Mouse (Mus musculus) liver, embryonic 14.5 days (tissue): ENCODE measurements around the gene Dmrt3. TPM values are rescaled to one million over a fixed set of nuclear protein-coding genes. Genes with fewer than 3 reads are reported as not detected.
A peak's percentile ranks its signal among the peaks of the same experiment; 100 is the strongest.

ENCODE experiments used
- ATAC-seq: fragments of 200-750 bp; cut with Nextera tagmentation; 2 replicates; pipeline ENCODE4 v1.8.0; 2017; ENCODE audit warnings: moderate number of reproducible peaks, mild to moderate bottlenecking, moderate library complexity; ENCODE audit not compliant: insufficient read depth
- DNase-seq, 3 experiments: peaks; one replicate each; pipeline ENCODE4 v3.0.0-alpha.2; 2012 to 2013; ENCODE audit warnings: low read depth in 3 of 3, low spot score in 3 of 3
- H3K27ac ChIP-seq: fragments of 300-500 bp; sonication (generic); 2 replicates; pipeline ENCODE4 v1.5.1; 2014; ENCODE audit warnings: moderate library complexity, mild to moderate bottlenecking, control low read depth, inconsistent platforms
- H3K27me3 ChIP-seq: fragments of 300-500 bp; sonication (generic); 2 replicates; pipeline ENCODE4 v1.6.1; 2014; ENCODE audit warnings: mild to moderate bottlenecking, low read length, moderate library complexity; ENCODE audit not compliant: control insufficient read depth, insufficient read depth
- H3K36me3 ChIP-seq: fragments of 300-500 bp; sonication (generic); replicated peaks from 2 replicates; pipeline ENCODE4 v1.6.1; 2014; ENCODE audit warnings: low read depth; ENCODE audit not compliant: control insufficient read depth, insufficient read depth
- H3K4me1 ChIP-seq, 2 experiments: fragments of 200-500 bp in 1 of 2; fragments of 300-500 bp in 1 of 2; sonication (generic) in 1 of 2; replicated peaks; 2 replicates each; pipeline ENCODE4 v1.6.1; 2012 to 2014; ENCODE audit warnings: antibody characterized with exemption in 1 of 2, inconsistent platforms in 1 of 2, low read length in 1 of 2; ENCODE audit not compliant: control insufficient read depth in 2 of 2, insufficient read depth in 2 of 2
- H3K4me2 ChIP-seq: fragments of 300-500 bp; sonication (generic); 2 replicates; pipeline ENCODE4 v1.6.1; 2014; ENCODE audit warnings: low read depth, mild to moderate bottlenecking, control low read depth, moderate library complexity
- H3K4me3 ChIP-seq, 2 experiments: fragments of 200-500 bp in 1 of 2; fragments of 300-500 bp in 1 of 2; sonication (generic) in 1 of 2; 2 replicates each; pipeline ENCODE4 v1.5.1; 2012 to 2014; ENCODE audit warnings: low read depth in 2 of 2, low read length in 2 of 2, mild to moderate bottlenecking in 2 of 2, control low read depth in 1 of 2, inconsistent platforms in 1 of 2, moderate library complexity in 1 of 2; ENCODE audit not compliant: insufficient read depth in 1 of 2
- H3K9ac ChIP-seq: fragments of 300-500 bp; sonication (generic); replicated peaks from 2 replicates; pipeline ENCODE4 v1.6.1; 2014; ENCODE audit warnings: mild to moderate bottlenecking, control low read depth, moderate library complexity
- H3K9me3 ChIP-seq: fragments of 300-500 bp; sonication (generic); 2 replicates; pipeline ENCODE4 v1.6.1; 2016; ENCODE audit warnings: low read length, mixed read lengths; ENCODE audit not compliant: control insufficient read depth
- CTCF ChIP-seq: IDR thresholded peaks from 2 replicates; pipeline ENCODE4 v1.5.1; 2016; ENCODE audit warnings: antibody characterized with exemption, low read depth, control low read depth
- EP300 ChIP-seq: IDR thresholded peaks from 2 replicates; pipeline ENCODE4 v1.6.1; 2016; ENCODE audit warnings: antibody characterized with exemption, low read depth
- WGBS: fragments of 180-500 bp; shearing (Covaris S2); extraction: QIAGEN DNeasy Blood & Tissue Kit; methylation state at CpG from one replicate; pipeline ENCODE4 v1.1.7; 2014; ENCODE audit not compliant: insufficient replicate concordance; 5-methylcytosine and 5-hydroxymethylcytosine counted together
- polyA plus RNA-seq, 2 experiments: library from polyadenylated mRNA; depleted of rRNA in 1 of 2; stranded (reverse) in 1 of 2; unstranded in 1 of 2; fragments of >200 nt; fragmentation: Nextera tagmentation in 1 of 2; extraction: Ambion mirVana in 1 of 2; gene quantifications; 2 replicates each; pipeline versions ENCODE4 v1.2.1 to v1.2.3; 2012 to 2014

Gene Dmrt3
- polyA plus RNA-seq, 2 experiments, result not detected

DNA sequence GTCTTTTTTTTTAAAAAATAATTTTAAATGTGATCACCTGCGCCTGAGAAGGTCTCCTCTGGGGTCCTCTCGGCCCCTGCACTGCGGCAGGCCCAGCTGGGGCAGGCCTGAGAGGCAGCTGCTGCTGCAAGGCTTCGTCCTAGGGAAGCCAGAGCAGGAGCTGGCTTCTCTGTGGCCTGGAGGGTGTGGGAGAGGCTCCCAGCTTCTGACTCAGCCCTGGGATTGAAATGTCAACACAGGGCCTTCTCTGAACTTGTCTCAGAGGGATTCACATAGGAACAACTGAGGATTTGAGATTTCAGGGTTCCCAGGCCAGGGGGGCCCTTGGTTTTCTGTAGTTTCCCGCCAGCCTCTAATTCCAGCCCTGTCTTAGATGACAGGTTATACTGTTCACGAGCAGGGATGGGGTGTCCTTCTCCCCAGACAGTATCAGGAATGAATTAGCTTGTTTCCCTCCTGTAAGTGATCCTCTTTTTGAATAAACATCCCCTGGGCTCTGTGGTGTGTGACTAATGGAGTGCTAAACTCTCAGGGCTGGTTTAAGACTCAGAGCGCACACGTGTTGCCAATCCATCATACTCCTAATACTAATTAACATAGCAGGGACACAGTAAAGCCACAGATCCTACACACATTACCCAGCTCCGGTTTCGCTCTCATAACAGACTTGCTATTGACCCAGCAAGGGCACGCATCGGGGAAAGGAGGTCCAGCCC lies 44.1 kb downstream of the Dmrt3 start:
- Histone ChIP-seq H3K27ac (no peak overlapping the region), H3K36me3 (no peaks in the 10 kb centered on the region), H3K4me3 (no peak overlapping the region), H3K4me1 (0 out of 4 replicates have a peak, but pooled peaks cover 0 to 2% of the 10 kb centered on the region in 2 experiments), H3K4me2 (no peak overlapping the region), H3K27me3 (no peaks in the 10 kb centered on the region), H3K9me3 (no peaks in the 10 kb centered on the region), H3K9ac (no peak overlapping the region)
- DNase-seq (no peak), ATAC-seq (no peak)
- TF ChIP-seq CTCF (no peak), EP300 (no peak)
- 62% methylated on average over 12 of the region's 12 CpGs for WGBS

DNA sequence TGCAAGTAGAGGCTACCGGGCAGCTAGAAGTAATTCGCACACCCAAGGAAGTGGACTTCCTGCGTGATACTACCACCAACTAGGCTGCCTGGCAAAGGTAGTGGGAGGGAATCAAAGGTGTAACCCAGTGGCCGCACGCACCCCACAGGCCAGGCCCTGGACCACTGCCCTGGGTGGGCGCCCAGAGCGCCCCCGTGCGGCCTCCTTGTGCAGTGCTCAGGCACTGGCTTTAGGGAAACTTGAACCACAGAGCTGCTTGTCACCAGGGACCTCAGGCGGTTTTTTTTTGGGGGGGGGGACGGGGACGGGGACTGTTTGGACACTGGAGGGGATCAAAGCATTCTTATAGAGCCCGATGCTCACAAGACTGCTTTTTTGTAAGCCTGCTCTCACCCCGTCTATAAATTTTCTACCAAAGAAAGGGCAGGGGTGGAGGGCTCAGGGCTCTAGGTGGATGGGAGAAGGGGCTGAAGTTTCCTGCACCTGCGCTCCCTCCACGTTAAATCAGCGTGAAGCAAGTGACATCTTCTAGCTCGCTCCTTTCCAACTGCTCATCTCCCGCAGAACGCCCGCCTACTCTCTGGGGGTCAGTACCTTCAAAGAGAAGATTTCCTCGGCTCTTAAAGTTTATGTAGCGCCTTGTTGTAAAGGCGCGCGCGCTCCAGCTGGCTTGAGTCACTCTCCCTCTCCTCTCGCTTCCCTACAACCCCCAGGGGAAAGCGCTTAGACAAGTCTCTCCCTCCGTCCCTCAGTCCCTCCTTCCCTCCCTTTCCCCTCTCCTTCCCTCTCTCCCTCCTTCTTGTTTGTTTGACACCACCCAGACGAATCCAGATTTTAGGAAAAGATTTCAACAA lies 55.6 kb downstream of the Dmrt3 start:
- H3K9me3 ChIP-seq, result no peaks in the 10 kb centered on the region
- no peak overlapping the region for H3K4me2 ChIP-seq
- peaks cover 48% of the 10 kb centered on the region for H3K27me3 ChIP-seq
- ATAC-seq (no peak), DNase-seq (no peak)
- WGBS, result 4% methylated on average over 31 of the region's 31 CpGs
- TF ChIP-seq EP300, result no peak
- TF ChIP-seq CTCF, result peak; percentile 42; the same call in 1 of the 2 replicates
- no peak overlapping the region for H3K27ac ChIP-seq
- H3K4me1 ChIP-seq, result no peaks in the 10 kb centered on the region
- H3K9ac ChIP-seq, result no peak overlapping the region
- H3K4me3 ChIP-seq, result no peak overlapping the region
- no peaks in the 10 kb centered on the region for H3K36me3 ChIP-seq

GRCm38 (mm10) chr19:25667836-25668235 lies 57.7 kb downstream of the Dmrt3 start:
- Histone ChIP-seq H3K4me3 (no peak overlapping the region), H3K9me3 (no peaks in the 10 kb centered on the region), H3K36me3 (no peaks in the 10 kb centered on the region), H3K4me1 (0 out of 4 replicates have a peak, but pooled peaks cover 0 to 4% of the 10 kb centered on the region in 2 experiments), H3K4me2 (no peak overlapping the region), H3K27me3 (peaks cover 70% of the 10 kb centered on the region), H3K27ac (no peak overlapping the region), H3K9ac (no peak overlapping the region)
- DNase-seq (no peak), ATAC-seq (no peak)
- TF ChIP-seq EP300 (no peak), CTCF (no peak)
- 14% methylated on average over 4 of the region's 4 CpGs for WGBS

- Histone ChIP-seq H3K27ac (no peak overlapping the region), H3K4me1 (0 out of 4 replicates have a peak, but pooled peaks cover 0 to 4% of the 10 kb centered on the region in 2 experiments), H3K4me3 (no peak overlapping the region), H3K27me3 (peaks cover 89% of the 10 kb centered on the region), H3K9me3 (no peaks in the 10 kb centered on the region), H3K4me2 (no peak overlapping the region), H3K36me3 (no peaks in the 10 kb centered on the region), H3K9ac (no peak overlapping the region)
- TF ChIP-seq CTCF (no peak), EP300 (no peak)
- WGBS, result 6% methylated on average over 3 of the region's 3 CpGs
- DNase-seq, result no peak
- ATAC-seq, result no peak
These were observed 59.6 kb downstream of the Dmrt3 start for GRCm38 (mm10) chr19:25669593-25670248.
